Mouse (Mus musculus): ENCODE results near the gene Gm4792.

Gm4792 gene

DNA sequence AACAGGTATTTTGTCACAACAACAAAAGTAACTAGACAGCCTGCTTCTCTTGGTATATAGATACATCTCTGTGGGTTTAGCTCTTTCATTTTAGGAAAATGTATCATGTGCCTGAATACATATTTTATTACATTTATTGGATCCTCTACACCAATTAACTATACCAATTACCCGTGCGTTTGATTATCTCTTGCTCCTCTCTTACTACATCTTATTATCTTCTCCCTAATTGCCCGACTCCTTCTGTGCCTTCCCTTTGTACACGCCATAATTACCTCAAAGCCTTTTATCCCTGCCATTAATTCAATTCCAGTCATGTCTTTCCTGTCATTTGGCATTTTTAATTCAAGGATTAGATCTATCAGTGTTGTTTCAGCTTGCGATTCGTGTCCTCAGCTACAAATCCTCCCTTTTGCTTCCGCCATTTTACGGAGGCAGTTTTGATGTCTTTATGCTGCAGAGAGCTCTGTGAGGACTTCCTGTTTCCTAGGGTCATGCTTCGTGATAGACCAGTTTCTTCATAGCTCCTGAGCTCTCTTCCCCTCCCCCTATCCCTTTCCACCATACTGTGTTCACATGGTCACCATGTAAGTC is 5.7 kb upstream of the Gm4792 start:
- in situ Hi-C loops (cut with MboI; ENCODE audit: unreplicated experiment in 2 of 2): no loop called here

DNA sequence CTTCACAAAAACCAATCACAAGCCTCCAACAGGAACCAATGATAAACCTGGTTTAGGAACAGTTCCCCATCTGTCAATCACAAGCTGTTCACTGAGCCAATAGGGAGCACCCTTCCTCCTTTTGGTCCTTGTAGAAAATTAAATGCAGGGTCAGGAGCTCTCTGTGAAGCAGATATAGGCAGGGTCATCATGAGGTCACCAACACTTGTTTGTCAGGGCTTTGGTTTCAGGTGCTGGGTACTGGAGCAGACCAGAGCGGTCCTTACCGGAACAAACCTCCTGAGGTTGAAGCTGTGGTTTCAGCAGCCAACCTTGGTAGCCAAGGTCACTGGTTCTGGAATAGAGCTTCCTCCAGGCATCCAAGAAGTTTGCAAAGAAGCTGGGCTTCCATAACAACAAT is 798 bp upstream of the Gm4792 start:
- in situ Hi-C loops (cut with MboI; ENCODE audit: unreplicated experiment in 2 of 2): no loop called here

DNA sequence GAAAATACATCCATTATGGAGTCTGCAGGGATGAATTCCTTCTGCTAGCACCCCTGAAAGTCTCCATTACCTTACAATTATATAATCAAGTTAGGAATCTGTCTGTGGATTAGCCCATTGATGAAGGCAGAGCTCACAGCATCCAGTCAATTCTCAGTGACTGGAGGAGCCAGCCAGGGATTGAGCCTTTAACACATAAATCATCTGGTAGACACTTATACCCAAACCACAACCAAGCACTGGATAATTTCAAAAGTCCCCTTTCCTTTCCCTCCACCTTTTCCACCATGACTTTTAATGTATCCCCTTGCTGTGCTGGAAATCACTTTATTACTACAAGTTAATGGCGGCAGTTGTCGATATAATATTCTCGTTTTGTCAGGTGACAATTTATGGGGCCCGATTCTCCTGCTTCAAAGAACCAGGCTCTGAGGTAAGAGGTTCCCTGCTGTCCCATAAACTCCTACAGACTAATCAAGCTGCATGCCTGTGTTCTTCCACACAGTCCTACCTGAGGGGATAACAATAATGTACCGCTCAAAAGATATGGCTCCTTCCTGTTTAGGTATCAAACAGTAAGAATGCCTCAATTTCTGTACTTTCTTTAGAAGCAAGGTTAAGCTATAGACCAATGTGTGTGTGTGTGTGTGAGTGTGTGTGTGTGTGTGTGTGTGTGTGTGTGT is 2.4 kb downstream of the Gm4792 start:
- in situ Hi-C loops (cut with MboI; ENCODE audit: unreplicated experiment in 2 of 2): no loop called here

DNA sequence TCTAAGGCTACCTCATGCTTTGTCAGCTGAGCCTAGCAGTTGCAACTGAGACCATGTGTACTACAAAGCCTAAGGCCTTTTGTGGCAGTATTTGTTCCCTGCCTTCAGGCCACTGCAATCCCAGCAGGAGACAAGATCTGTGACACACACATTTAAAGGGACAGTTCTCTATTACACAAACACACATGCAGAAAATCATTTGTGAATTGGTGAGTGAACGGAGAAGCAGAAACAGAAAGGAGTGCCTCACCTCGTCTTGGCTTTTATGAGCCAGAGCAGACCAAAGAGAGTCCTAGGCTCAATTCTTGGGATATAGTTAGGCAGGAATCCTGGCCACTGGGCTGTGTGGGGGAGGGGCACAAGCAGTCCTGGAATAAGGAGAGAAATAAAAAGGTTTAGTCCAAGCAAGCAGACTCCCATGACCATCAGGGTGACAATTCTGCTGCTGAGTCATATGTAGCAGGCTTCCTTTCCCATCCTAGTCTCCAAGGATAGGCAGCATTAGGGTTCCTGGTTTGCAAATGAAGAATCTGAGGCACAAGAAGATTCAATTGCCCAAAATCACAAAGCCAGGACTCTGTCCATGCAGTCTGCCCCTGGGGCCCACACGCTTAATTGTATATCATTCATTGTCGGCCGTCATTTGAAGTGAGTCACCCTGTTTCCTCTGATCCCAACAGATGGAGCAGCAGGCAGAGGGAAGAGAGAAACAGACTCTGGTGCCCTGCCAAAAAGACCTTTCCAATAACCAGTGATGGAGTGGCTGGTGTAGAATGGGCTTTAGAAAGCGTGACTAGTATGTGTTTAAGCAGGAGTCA is 3.4 kb downstream of the Gm4792 start:
- in situ Hi-C loops (cut with MboI; ENCODE audit: unreplicated experiment in 2 of 2): no loop called here

DNA sequence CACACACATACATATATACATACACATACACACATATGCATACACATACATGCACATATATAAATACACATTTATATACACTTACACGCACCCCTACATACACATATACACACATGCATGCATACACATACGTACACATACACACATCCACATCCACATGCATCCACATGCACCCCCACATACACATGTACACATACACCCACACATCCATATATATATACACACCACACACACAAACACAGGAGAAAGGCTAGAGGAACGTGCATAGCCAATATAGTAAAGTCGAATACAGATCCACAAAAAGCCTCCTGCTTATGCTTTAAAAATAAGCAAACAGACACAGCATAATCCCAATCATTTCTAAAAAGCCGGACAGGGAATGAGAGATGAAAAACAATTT is 4.1 kb downstream of the Gm4792 start:
- in situ Hi-C loops (cut with MboI; ENCODE audit: unreplicated experiment in 2 of 2): no loop called here

DNA sequence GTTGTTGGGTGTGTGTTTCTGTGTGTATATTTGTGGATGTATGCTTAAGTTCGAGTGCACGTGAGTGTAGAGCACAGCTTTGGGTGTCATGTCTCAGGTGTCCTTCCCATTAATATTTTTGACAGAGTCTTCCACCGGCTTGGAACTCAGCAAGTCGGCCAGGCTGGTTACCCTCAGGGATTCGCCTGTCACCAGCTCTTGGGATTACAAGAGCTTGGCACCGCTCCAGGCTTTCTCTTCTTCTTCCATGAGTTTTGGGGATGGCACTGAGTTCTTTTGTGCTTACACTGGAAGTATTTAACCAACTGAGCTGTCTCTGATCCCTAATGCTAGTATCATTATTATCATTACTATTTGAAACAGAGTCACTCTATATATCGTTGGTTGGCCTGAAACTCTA is 15.7 kb downstream of the Gm4792 start:
- in situ Hi-C loops (cut with MboI; ENCODE audit: unreplicated experiment in 2 of 2): no loop called here

DNA sequence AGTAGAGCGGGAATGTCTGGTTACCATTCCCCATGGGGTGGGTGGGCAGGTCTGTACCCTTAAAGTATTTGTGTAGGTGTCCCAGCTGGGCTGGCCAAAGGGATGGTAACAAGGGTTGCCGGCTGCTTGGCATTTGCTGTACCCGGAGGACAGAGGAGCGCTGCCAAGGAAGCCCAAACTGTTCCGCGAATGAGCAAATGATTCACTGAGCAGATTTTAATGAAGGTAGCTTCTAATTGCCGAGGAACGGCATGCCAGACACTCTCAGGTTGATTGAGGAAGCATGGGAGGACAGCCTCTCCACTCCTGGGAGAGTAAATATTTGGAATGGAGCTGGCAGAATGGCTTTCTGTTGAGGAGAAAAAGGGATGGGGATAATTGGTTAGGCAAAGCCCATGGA is 16.3 kb downstream of the Gm4792 start:
- in situ Hi-C loops (cut with MboI; ENCODE audit: unreplicated experiment in 2 of 2): no loop called here

DNA sequence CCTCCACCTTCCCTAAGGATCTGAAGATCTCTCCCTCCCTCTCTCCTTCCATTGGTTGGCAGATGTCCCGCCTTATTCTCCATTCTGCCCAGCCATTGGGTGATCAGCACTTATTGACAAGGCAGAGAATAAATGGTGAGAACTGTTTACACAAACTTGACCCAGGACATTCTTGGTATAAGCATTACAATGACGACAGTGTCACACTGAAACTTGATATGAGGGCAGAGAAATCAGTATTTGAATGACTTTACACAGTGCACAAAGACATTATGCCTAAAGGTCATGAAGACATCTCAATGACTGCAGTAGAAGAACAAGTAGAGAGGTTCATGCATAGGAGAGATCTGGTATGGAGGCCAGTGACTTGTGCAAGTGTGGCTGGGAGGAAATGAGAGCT is 22.0 kb downstream of the Gm4792 start:
- in situ Hi-C loops (cut with MboI; ENCODE audit: unreplicated experiment in 2 of 2): no loop called here

DNA sequence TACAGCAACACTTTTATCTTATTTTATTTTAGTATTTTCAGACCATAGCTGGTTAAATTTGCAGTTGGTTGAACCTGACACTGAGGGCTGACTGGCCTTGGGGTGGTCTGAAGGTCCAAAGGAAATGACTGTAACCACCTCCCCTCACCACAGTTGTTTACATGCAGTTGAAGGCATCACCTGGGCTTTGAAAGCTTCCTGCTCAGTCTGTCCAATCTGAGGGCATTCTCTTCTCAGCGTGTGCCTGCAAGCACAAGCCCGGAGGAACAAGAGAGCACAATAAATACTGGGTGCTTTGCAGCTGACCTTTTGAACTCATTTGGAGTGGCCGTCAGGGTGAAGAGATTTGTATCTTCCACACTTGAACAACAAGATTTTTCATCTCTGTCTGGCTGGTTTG is 23.2 kb downstream of the Gm4792 start:
- in situ Hi-C loops (cut with MboI; ENCODE audit: unreplicated experiment in 2 of 2): no loop called here

DNA sequence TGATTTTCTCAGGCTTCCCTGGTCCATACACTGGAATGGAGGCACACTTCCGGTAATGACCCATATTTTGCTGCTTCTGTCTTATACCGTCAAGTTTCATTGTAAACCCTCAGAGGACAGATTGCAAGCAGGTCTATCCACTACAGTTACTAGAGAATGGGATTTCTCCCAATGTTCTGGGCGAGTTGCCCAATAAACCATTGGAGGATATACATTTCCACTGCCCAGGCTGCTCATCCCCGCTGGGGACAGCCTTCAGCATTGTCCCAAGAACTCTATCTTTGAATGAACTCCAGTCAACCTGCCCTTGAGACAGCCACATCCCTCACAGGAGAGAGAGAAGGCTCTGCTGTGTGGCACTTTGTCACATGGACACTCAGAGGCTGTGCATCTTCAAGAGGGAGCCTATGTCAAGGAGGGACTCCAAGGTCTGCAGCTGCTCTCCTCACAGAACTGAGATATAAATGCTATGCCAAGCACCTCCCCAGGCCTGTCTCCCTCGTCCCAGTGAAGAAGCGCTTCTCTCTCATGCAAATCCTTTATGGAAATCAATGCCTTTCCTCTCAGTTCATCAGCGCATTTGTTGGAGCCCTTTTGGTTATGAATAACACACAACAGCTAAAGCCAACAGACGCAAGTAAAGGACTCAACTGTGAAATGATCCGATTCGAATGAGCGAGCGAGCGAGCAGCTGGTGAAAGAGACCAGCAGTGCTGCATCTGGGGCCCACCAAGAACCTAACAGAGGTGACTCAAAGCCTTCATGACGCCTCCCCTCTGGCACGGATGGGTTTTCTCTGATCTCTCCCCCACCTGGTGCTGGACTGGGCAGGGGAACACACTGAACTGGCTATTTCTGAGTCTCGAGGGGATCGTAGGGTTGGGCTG is 32.6 kb downstream of the Gm4792 start:
- in situ Hi-C loops (cut with MboI; ENCODE audit: unreplicated experiment in 2 of 2): no loop called here

DNA sequence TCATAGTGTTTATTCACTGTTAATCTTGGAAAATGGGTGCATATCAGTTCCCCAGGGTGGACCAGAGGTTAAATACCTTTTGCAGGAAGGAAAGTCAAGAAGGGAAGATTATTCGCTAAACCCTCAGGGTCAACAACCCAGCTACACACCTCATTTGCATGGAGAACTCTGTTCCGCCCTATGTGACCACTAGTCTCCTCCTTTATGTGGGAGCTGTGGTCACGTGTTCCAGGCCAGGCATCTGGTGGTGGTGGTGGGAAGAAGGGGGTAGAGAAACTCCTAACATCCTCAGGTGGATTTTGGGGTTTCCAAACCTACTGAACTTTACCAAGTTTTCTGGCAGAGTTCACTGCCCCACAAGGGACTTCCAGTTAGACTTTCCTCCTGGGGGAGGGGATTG is 35.3 kb downstream of the Gm4792 start:
- in situ Hi-C loops (cut with MboI; ENCODE audit: unreplicated experiment in 2 of 2): no loop called here

DNA sequence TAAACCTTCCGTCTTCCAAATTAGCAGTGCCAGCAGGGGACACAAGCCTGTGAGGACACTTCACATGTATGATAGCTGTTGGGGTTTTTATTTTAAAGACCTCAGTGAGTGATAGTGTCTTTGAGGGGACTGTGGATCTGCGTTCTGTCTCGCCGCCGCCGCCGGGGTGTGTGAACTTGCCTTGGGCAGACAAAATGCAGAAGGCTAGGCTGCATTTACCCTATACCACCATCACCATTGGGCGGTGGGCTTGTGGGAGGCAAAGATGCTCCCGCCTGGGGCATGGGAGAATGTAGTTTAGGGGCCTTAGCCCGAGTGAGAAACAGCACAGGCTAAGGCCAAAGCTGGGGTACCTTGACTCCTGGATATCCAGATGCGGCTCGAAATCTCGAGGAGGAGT is 35.9 kb downstream of the Gm4792 start:
- in situ Hi-C loops (cut with MboI; ENCODE audit: unreplicated experiment in 2 of 2): no loop called here

DNA sequence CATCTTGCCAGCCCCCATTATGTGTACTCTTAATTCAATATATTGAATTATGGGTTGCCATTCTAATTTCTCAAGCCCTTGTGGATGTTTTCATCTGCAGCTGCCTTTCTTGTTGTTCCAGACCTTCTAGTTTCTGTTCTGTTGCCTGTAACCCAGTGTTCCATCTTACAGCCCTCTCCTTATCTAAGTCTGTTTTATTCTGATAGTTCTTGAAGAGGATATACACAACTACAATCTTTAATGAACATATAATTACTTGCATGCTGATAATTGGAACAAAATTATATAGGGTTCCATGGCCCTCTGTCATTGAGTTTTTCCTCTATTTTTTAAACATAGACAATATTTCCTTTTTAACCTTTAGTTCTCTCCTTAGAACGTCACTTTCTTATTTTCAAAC is 38.0 kb downstream of the Gm4792 start:
- in situ Hi-C loops (cut with MboI; ENCODE audit: unreplicated experiment in 2 of 2): no loop called here

DNA sequence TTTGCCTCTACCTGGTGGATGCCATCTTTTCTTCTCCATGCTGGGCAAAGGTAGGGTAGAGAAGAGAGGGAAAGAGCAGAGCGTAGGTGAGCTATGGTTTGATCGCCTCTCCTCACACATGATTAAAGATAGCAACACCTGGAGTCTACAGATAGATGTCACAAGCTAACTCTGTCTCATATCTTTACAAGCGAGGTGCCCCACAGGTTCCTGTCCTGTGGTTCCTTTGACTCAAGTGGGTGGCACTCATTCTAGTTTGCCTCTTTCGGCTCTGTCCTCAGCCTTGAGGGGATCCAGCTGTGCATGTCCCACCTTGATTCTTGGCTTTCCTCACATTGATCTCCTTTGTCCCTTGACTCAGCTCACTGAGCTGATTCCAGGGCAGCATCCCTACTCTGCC is 42.0 kb downstream of the Gm4792 start:
- in situ Hi-C loops (cut with MboI; ENCODE audit: unreplicated experiment in 2 of 2): no loop called here

DNA sequence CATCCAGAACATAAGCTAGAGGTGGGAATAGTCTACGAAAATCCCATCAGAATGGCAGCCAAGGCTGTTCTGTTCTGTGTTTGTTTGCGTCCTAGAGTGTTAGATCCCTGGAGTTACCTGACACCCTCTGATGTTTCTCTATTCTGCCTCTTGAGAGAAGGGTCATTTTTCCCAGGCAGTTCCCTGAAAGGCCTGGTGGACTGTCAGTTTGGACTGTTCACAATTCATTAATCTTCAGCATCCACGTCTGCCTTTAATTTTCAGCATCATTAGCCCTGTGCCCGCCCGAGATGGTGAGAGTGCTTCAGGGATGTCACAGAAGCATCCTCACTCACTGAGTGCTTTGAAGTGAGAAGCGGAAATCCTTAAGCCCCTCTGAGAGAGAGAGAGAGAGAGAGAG is 42.8 kb downstream of the Gm4792 start:
- in situ Hi-C loops (cut with MboI; ENCODE audit: unreplicated experiment in 2 of 2): no loop called here

DNA sequence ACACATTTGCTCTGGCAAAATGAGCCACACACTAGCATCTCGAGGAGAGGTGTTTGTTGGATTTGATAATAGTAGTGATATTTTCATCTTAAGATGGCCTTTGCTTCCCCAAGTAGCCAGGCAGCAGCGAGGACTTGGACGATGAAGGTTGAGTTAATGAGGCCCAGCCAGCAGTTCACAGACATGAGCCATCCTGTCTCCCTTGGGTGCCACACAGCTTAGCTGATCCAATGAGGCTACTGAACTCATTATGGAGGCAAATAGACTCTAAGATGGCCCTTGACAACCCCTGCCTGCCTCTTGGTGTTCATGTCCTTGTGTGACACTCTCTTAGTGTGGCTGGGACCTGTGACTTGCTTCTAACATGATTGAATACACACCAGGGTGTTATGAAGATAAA is 43.7 kb downstream of the Gm4792 start:
- in situ Hi-C loops (cut with MboI; ENCODE audit: unreplicated experiment in 2 of 2): no loop called here

DNA sequence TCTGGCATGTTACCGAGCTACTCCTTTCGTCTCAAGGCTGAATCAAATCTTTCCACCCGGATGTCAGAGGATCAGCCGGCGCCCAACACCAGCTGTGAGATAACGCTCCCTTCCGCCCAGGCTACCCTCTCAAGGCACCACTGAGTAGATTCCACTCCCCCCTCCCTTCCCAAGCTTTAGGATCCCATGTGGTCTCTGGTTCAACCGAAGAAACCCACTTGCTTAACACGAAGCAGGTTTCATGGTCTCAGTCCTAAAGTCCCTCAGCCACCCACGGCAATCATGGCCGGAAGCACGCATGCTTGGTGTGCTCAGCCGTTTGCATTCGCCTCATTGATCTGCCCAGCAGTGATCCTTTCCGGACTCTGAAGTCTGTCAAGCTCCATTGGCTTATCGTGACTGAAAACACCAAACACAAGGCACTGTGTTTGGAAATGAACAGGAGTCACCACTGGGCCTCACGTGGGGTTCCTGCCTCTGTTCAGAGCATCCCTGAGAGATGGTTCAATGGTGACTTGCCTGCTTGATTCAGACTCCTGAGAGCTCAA is 45.2 kb downstream of the Gm4792 start:
- in situ Hi-C loops (cut with MboI; ENCODE audit: unreplicated experiment in 2 of 2): no loop called here

DNA sequence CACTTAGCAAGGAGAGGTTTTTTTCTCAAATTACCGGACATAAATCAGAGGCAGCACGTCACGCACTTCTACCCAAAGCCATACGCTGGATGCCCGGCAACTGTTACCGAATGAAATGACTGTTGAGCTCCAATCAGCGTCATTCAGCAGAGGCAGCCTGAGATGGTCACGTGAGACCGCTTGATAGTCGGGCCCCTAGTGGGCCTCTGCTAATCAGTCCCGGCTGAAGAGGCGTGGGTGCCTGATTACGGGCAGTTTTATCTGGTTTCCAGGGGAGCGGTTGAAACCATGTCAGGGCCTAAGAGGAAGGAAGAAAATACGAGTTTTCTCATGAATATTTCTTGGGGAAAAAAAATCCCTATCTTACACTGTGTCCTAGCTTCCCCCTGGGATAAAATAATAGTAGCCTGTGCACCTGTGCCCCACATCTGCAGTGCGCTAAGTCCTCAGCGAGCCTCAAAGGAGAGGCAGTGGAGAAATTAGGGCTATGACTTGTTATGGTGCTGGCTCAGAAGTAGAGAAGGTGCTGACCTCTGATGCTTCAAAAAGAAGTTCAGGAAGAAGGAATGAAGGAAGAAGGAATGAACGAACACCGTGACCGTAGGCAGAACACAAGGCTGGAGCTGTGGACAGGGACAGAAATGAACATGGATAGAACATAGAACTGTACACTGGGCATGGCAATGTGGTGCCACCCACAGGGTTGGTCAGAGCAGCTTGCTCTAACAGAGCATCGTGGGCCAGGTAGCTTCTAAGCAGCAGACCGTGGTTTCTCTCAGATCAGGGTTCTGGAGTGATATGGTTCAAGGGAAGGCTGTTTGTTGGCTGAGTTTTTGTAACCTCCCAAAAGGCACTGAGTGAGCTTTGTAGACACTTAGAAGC is 48.7 kb downstream of the Gm4792 start:
- in situ Hi-C loops (cut with MboI; ENCODE audit: unreplicated experiment in 2 of 2): no loop called here

DNA sequence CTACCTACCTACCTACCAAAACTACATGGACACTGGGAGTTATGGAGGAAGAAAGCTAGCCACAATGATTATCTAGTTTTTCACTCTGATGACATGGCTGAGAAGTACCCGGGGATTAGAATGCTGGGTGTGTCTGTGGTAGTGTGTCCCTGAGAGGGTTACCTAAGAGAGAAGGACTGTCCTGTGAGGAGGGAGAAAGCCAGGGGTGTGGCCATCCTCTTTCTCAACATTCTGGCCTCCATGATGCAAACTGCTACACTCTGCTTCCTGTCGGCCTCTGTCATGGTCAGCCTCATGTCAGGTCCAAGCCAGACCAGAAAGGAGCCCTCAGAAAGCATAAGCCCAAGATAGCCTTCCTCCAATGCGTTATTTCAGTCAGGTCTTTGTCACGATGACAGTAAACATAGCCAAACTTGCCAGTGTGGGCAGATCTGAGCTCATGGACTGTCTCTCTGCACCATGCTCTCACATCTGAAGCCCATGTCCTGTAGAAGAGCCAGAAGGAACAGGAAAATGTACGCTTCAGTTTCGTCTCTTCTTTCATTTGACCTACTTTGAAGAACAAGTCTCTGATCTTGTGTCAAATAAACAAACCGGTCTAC is 50.7 kb downstream of the Gm4792 start:
- in situ Hi-C loops (cut with MboI; ENCODE audit: unreplicated experiment in 2 of 2): no loop called here

All from v-Abl transformed pro-B cells (cell line).